Mouse (Mus musculus): Measurements from ENCODE around the gene Padi4. TPM values are rescaled to one million over a fixed set of nuclear protein-coding genes. Genes with fewer than 3 reads are reported as not detected.

The Padi4 gene
- polyA plus RNA-seq, 1 experiment from 2014 or later, result 2.1 TPM

- DNase-seq (peak; percentile 23), ATAC-seq (ENCODE audit: insufficient read depth) (no peak)
- no peaks in the 10 kb centered on the region for H3K9me3 ChIP-seq (ENCODE audit: low read depth, low read length)
- 67% methylated on average over 5 of the region's 5 CpGs for WGBS
- no peak overlapping the region for H3K4me2 ChIP-seq
- H3K4me1 ChIP-seq (ENCODE audit: insufficient read depth), result peaks cover 11% of the 10 kb centered on the region; the same call in 1 of the 2 replicates
- peaks cover 99% of the 10 kb centered on the region for H3K36me3 ChIP-seq (ENCODE audit: insufficient read depth)
- H3K27me3 ChIP-seq (ENCODE audit: insufficient read depth, low read length), result no peaks in the 10 kb centered on the region
- H3K27ac ChIP-seq (ENCODE audit: low read depth), result no peak overlapping the region
- H3K4me3 ChIP-seq (ENCODE audit: low read depth, low read length), result no peak overlapping the region
- no peak overlapping the region for H3K9ac ChIP-seq
- no peak for TF ChIP-seq CTCF (IDR thresholded peaks at IDR 0.05; ENCODE audit: low read depth)
Observed at GRCm38 (mm10) chr4:140711360-140711759, 62.7 kb downstream of the Padi4 start.

GRCm38 (mm10) chr4:140710781-140711180, 63.3 kb downstream of the Padi4 start:
- Histone ChIP-seq H3K9ac (no peak overlapping the region), H3K9me3 (ENCODE audit: low read depth, low read length) (no peaks in the 10 kb centered on the region), H3K27me3 (ENCODE audit: insufficient read depth, low read length) (no peaks in the 10 kb centered on the region), H3K4me2 (no peak overlapping the region), H3K4me3 (ENCODE audit: low read depth, low read length) (no peak overlapping the region), H3K4me1 (ENCODE audit: insufficient read depth) (peaks cover 11% of the 10 kb centered on the region; the same call in 1 of the 2 replicates), H3K27ac (ENCODE audit: low read depth) (no peak overlapping the region), H3K36me3 (ENCODE audit: insufficient read depth) (peaks cover 99% of the 10 kb centered on the region)
- no peak for TF ChIP-seq CTCF (IDR thresholded peaks at IDR 0.05; ENCODE audit: low read depth)
- no peak for DNase-seq
- ATAC-seq (ENCODE audit: insufficient read depth), result no peak
- 77% methylated on average over 10 of the region's 10 CpGs for WGBS

GRCm38 (mm10) chr4:140709617-140710016, 64.4 kb downstream of the Padi4 start:
- H3K4me1 ChIP-seq (ENCODE audit: insufficient read depth), result peaks cover 11% of the 10 kb centered on the region; the same call in 1 of the 2 replicates
- H3K9me3 ChIP-seq (ENCODE audit: low read depth, low read length), result no peaks in the 10 kb centered on the region
- H3K27ac ChIP-seq (ENCODE audit: low read depth), result no peak overlapping the region
- TF ChIP-seq CTCF (IDR thresholded peaks at IDR 0.05; ENCODE audit: low read depth), result no peak
- DNase-seq (no peak), ATAC-seq (ENCODE audit: insufficient read depth) (no peak)
- H3K36me3 ChIP-seq (ENCODE audit: insufficient read depth), result peaks cover 100% of the 10 kb centered on the region
- no peaks in the 10 kb centered on the region for H3K27me3 ChIP-seq (ENCODE audit: insufficient read depth, low read length)
- no peak overlapping the region for H3K4me3 ChIP-seq (ENCODE audit: low read depth, low read length)
- H3K4me2 ChIP-seq, result no peak overlapping the region
- WGBS, result 76% methylated on average over 10 of the region's 10 CpGs
- no peak overlapping the region for H3K9ac ChIP-seq

- peaks cover 96% of the 10 kb centered on the region for H3K36me3 ChIP-seq (ENCODE audit: insufficient read depth)
- no peak overlapping the region for H3K27ac ChIP-seq (ENCODE audit: low read depth)
- H3K27me3 ChIP-seq (ENCODE audit: insufficient read depth, low read length), result no peaks in the 10 kb centered on the region
- no peak overlapping the region for H3K4me2 ChIP-seq
- H3K9me3 ChIP-seq (ENCODE audit: low read depth, low read length), result no peaks in the 10 kb centered on the region
- no peak overlapping the region for H3K4me3 ChIP-seq (ENCODE audit: low read depth, low read length)
- TF ChIP-seq CTCF (IDR thresholded peaks at IDR 0.05; ENCODE audit: low read depth), result no peak
- ATAC-seq (ENCODE audit: insufficient read depth) (no peak), DNase-seq (no peak)
- peaks cover 10% of the 10 kb centered on the region; the same call in 1 of the 2 replicates for H3K4me1 ChIP-seq (ENCODE audit: insufficient read depth)
- WGBS, result 75% methylated on average over 7 of the region's 7 CpGs
- H3K9ac ChIP-seq, result no peak overlapping the region
Observed at GRCm38 (mm10) chr4:140709111-140709510, 64.9 kb downstream of the Padi4 start.

GRCm38 (mm10) chr4:140708297-140708927, 65.6 kb downstream of the Padi4 start:
- H3K9me3 ChIP-seq (ENCODE audit: low read depth, low read length), result no peaks in the 10 kb centered on the region
- H3K27me3 ChIP-seq (ENCODE audit: insufficient read depth, low read length), result no peaks in the 10 kb centered on the region
- H3K4me1 ChIP-seq (ENCODE audit: insufficient read depth), result peaks cover 11% of the 10 kb centered on the region; the same call in 1 of the 2 replicates
- peaks cover 89% of the 10 kb centered on the region for H3K36me3 ChIP-seq (ENCODE audit: insufficient read depth)
- H3K9ac ChIP-seq, result no peak overlapping the region
- peak; percentile 10; the same call in 1 of the 2 replicates for ATAC-seq (ENCODE audit: insufficient read depth)
- 58% methylated on average over 18 of the region's 18 CpGs for WGBS
- H3K27ac ChIP-seq (ENCODE audit: low read depth), result no peak overlapping the region; the same call in 1 of the 2 replicates
- H3K4me2 ChIP-seq, result no peak overlapping the region
- H3K4me3 ChIP-seq (ENCODE audit: low read depth, low read length), result no peak overlapping the region
- no peak for TF ChIP-seq CTCF (IDR thresholded peaks at IDR 0.05; ENCODE audit: low read depth)
- peak; percentile 62 for DNase-seq

- H3K4me3 ChIP-seq (ENCODE audit: low read depth, low read length), result no peak overlapping the region
- no peak for ATAC-seq (ENCODE audit: insufficient read depth)
- H3K27me3 ChIP-seq (ENCODE audit: insufficient read depth, low read length), result no peaks in the 10 kb centered on the region
- H3K9ac ChIP-seq, result peak overlapping the region; percentile 13; the same call in 1 of the 2 replicates
- no peak overlapping the region for H3K4me2 ChIP-seq
- no peak for DNase-seq
- H3K4me1 ChIP-seq (ENCODE audit: insufficient read depth), result peaks cover 7% of the 10 kb centered on the region; the same call in 1 of the 2 replicates
- no peak for TF ChIP-seq CTCF (IDR thresholded peaks at IDR 0.05; ENCODE audit: low read depth)
- H3K36me3 ChIP-seq (ENCODE audit: insufficient read depth), result peaks cover 81% of the 10 kb centered on the region
- 64% methylated on average over 4 of the region's 4 CpGs for WGBS
- H3K27ac ChIP-seq (ENCODE audit: low read depth), result no peak overlapping the region
- no peaks in the 10 kb centered on the region for H3K9me3 ChIP-seq (ENCODE audit: low read depth, low read length)
Observed at GRCm38 (mm10) chr4:140707615-140708014, 66.4 kb downstream of the Padi4 start.

- no peak for ATAC-seq (ENCODE audit: insufficient read depth)
- 46% methylated on average over 4 of the region's 4 CpGs for WGBS
- peaks cover 14% of the 10 kb centered on the region; the same call in 1 of the 2 replicates for H3K4me1 ChIP-seq (ENCODE audit: insufficient read depth)
- no peak for TF ChIP-seq CTCF (IDR thresholded peaks at IDR 0.05; ENCODE audit: low read depth)
- H3K27ac ChIP-seq (ENCODE audit: low read depth), result peak overlapping the region; percentile 99; the same call in 1 of the 2 replicates
- peak overlapping the region; percentile 92; the same call in 1 of the 2 replicates for H3K4me3 ChIP-seq (ENCODE audit: low read depth, low read length)
- no peak for DNase-seq
- peaks cover 47% of the 10 kb centered on the region for H3K36me3 ChIP-seq (ENCODE audit: insufficient read depth)
- no peaks in the 10 kb centered on the region for H3K9me3 ChIP-seq (ENCODE audit: low read depth, low read length)
- peak overlapping the region; percentile 92 for H3K4me2 ChIP-seq
- H3K9ac ChIP-seq, result peak overlapping the region; percentile 94
- 0 out of 2 replicates have a peak, but pooled peaks cover 3% of the 10 kb centered on the region for H3K27me3 ChIP-seq (ENCODE audit: insufficient read depth, low read length)
Observed at GRCm38 (mm10) chr4:140704166-140704565, 69.9 kb downstream of the Padi4 start.
